15 mouse cellular contexts compared by ENCODE assay signal in the genomic region with DNA sequence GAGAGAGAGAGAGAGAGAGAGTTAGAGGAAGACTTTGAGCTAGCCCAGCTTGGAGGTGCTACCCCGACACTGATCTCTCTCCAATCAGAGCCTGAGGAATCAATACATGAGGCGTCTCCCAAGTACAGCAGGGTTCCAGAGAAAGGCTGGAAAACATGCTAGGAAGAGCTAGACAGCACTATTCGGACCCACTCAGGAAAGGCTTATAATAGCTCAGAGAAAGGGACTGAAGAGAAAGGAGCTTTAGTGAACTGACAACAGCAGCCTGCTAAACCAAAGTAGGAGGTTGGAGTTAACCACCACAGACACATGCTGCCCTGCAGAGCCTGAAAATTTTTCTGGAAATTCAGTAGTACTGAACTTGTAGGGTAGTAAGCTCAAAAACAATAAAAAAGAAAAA.
"Had no signal": no experiment of that assay in that cellular context is flagged by ENCODE, and none has a peak within 500 bp of the region (broad histone marks: within the 10 kb centered on the region; RNA-seq: fewer than 3 reads in every experiment).

No protein-coding gene starts in this region.

- H3K27me3 ChIP-seq: neural tube, embryonic 13.5 days; neural tube, embryonic 15.5 days; stomach, embryonic 15.5 days had no signal

- H3K4me3 ChIP-seq: neural tube, embryonic 13.5 days; neural tube, embryonic 15.5 days; stomach, embryonic 15.5 days had no signal

- DNase-seq: retina, postnatal 1 day; right cerebral cortex, postnatal 14 days; right cerebral cortex, postnatal 25 days; right cerebral cortex, postnatal 4 days; spleen, adult 18-20 months; thymus, adult 18-20 months; thymus, adult 2 months; thymus, postnatal 14 days; thymus, postnatal 25 days; thymus, postnatal 36 days; thymus, postnatal 4 days had no signal

- H3K9me3 ChIP-seq: neural tube, embryonic 13.5 days; neural tube, embryonic 15.5 days; stomach, embryonic 15.5 days had no signal

- H3K27ac ChIP-seq: neural tube, embryonic 13.5 days; neural tube, embryonic 15.5 days; stomach, embryonic 15.5 days; stomach, postnatal 0 days had no signal

- H3K36me3 ChIP-seq: neural tube, embryonic 13.5 days; neural tube, embryonic 15.5 days; stomach, embryonic 15.5 days had no signal

- H3K4me1 ChIP-seq: neural tube, embryonic 13.5 days; neural tube, embryonic 15.5 days; stomach, embryonic 15.5 days had no signal

- H3K4me2 ChIP-seq: neural tube, embryonic 13.5 days; neural tube, embryonic 15.5 days; stomach, embryonic 15.5 days had no signal

- H3K9ac ChIP-seq: neural tube, embryonic 13.5 days; neural tube, embryonic 15.5 days; stomach, embryonic 15.5 days had no signal
